Mouse (Mus musculus) heart, postnatal 36 days (tissue): ENCODE results near the gene 1700016H13Rik. TPM values are rescaled to one million over a fixed set of nuclear protein-coding genes. Genes with fewer than 3 reads are reported as not detected.

Experiments used
- DNase-seq, 2 experiments: peaks; one replicate each; pipeline ENCODE4 v3.0.0; 2021 to 2022
- intact Hi-C: fragments of 180-260 bp; cut with DNase I; formaldehyde crosslinking; loops from one replicate; pipeline ENCODE4 v1.15.1; 2025
- total RNA-seq, 2 experiments: library from RNA; stranded (reverse); gene quantifications; 2 replicates each; pipeline ENCODE4 v1.2.3; 2021

1700016H13Rik gene
- not detected for total RNA-seq

DNA sequence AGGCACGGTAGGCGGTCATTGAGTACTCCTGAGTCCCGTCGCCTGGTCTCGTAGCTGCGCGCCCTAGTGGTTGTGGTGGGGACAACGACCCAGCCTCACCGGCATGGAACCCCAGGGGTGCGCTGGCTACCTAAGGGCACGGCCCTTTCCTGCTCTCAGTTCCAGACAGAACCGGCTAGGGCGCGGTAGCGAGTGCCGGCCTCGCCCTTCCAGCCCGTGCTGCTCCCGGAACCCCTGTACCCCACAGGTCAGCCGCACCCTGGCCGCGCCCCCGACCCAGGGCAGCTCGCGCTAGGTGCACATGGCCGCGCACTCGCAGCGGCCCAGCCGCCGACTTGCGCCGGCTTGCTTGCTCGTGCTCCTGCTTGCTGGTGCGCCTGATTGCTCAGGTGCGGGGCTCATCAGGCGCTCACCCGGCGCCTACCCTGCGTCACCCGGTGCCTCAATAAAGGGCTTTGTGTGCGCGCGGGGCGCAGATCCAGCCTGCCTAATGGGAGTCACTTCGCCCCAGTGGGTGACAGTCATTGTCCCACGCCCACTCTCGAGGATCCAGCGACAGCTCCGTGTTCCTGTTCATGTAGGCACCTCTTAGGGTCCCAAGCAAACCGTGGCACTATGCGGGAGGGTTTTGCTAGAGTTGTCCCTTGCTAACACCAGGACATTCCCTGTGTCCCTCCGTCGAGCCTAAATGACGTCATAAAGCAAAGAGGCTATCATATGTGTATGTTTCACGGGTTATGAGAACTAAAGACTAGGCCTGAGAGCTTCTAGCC, at the start of gene 1700016H13Rik:
1700016H13Rik (minus strand) TSS at position 665 of the 773 bp plus-strand sequence.
- DNase-seq: peak; percentile 80
- intact Hi-C loops: loop anchor here (5.0 kb wide), 2 partner anchors 43 to 68 kb away; no protein-coding TSS in a partner anchor

GRCm38 (mm10) chr5:103705331-103705730, 49.5 kb upstream of the 1700016H13Rik start:
- no peak for DNase-seq
- intact Hi-C loops: no loop called here

DNA sequence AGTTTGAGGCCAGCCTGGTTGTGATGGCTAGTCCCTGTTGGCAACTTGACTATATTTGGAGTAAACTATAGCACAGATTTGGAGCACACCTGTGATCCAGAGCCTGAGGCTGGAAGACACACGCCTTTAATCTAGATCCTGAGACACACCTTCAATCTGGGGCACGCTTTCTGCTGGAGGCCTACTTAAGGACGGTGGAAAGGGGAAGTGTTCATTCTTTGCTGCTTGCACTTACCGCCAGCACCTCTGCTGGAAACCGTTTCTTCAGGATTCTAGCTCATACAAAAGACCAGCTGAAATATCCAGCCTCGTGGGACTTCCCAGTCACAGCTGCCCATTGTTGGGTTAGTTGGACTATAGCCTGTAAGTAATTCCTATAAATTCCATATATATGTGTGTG, 46.7 kb upstream of the 1700016H13Rik start:
- intact Hi-C loops: no loop called here
- DNase-seq: no peak

- intact Hi-C loops: no loop called here
- no peak for DNase-seq
Measured at GRCm38 (mm10) chr5:103701466-103701865, 45.7 kb upstream of the 1700016H13Rik start.

DNA sequence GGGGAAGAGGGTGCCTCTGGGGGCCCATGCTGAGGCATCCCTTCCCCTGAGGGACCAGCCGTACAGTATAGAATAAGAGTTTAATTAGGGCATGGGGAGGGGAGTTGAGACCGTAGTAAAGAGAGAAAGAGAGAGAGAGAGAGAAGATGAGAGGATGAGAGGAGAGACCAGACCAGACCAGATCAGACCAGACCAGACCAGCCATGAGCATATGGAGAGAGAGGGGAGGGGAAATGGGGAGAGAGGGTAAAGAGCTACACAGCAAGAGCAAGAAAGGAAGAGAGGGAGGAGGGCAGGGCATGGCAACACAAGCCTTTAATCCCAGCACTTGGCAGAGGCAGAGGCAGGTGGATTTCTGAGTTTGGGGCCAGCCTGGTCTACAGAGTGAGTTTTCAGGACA, 44.9 kb upstream of the 1700016H13Rik start:
- intact Hi-C loops: no loop called here

DNA sequence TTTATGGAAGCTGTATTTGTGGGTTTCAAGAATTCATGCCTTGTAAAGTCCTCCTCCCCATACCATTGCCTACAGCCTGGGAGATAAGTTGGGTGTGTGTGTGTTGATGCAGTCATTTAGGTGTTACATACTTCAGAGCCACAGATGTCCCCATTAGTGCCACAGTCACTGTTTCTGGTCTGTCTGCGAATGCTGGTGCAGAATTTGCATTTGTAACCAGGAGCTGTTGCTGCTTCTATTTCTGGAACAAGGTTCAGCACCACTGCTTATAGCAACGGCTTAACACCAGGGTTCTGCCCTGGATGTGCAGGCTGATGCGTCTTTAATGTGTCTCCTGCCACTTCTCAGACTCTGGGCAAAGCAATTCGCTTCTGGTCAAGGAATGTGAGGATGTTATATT, 43.7 kb upstream of the 1700016H13Rik start:
- no peak for DNase-seq
- intact Hi-C loops: no loop called here

More for the DNA sequence above, 44.9 kb upstream of the 1700016H13Rik start:
- no peak for DNase-seq

- no peak for DNase-seq
- intact Hi-C loops: no loop called here
Measured at GRCm38 (mm10) chr5:103698577-103698976, 42.8 kb upstream of the 1700016H13Rik start.

DNA sequence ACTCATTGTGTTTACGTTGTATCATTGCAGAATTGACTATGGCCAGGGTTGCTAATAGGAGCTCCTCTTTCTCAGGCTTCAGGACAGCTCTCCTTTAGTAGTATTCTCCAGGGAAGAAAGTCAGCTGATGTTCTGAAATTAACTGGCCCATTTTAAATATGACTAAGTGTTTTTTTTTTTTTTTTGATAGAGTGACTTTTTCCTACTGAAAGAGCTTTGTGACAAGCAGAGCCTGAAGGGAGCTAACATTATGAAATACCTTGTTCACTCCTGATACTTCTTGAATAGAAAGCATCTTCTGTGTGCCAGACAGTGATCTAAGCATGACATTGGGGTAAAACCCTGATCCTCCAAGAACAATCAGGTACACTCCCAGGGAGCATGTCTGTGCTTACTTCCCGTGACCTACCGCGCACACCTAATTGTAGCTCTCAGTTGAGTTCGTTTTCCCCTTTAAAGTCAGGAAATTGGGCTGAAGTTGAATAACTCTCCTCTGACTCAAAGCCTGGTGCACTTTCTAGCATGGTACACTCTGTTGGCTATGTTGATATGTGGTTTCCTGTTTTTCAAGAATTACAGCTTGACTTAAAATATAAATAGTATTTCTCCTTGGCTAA, 42.2 kb upstream of the 1700016H13Rik start:
- intact Hi-C loops: no loop called here
- DNase-seq: no peak

GRCm38 (mm10) chr5:103694094-103694493, 38.3 kb upstream of the 1700016H13Rik start:
- no peak for DNase-seq
- intact Hi-C loops: loop anchor here (5.0 kb wide), 1 partner anchor 218 kb away; the partner anchor contains the start of gene Klhl8

- DNase-seq: peak; percentile 43 to 72
- intact Hi-C loops: loop anchor here (2.0 to 5.0 kb wide), 2 partner anchors 60 to 219 kb away; partner anchors contain the start of gene Klhl8
Measured at GRCm38 (mm10) chr5:103693041-103693641, 37.3 kb upstream of the 1700016H13Rik start.

- peak in 1 of 2 experiments; percentile 66 for DNase-seq
- intact Hi-C loops: loop anchor here (2.0 to 5.0 kb wide), 2 partner anchors 60 to 220 kb away; partner anchors contain the start of gene Klhl8
Measured at GRCm38 (mm10) chr5:103692531-103693040, 36.8 kb upstream of the 1700016H13Rik start.

DNA sequence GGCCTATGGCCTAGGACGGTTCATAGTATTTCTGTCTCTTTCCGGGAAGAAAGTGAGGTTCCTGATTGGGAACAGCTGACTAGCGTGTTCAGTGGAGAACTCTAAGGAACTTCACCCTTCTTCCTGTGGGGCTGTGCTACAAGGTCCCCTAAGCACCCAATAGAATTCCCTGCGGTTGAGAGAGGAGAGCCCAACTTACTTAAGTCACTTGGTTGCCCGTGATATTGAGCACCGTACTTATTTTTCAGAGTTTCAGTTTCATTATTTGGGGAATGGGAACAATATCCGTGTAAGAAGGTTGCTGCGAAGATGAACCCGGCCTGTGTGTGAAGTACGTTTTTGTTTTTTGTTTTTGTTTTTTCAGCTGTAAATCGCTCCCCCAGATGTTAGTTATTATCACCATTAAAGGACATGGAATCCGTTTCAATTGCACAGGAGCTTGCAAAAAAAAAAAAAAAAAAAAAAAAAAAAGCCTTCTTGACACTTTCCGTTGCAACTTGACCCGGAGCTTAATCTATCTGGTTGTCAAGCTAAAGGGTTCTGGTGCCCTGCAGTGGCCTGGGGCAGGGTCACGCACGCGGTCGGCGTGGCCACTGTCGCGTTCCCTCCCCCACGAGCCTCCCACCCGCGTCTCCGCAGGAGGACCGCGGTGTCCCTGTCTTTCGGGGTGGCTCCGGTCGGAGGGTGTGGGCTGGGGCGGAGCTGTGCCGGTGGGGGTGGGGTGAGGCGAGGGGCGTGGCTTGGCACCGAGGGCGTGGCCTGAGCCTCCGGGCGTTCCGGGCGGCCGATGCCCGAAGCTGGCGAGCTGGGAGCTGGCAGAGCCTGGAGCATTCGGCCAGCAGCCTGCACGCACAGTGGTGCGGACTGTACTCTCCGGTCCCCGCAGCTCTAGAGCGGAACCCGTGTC, 36.1 kb upstream of the 1700016H13Rik start, which contains the start of gene Aff1:
Aff1 (plus strand) TSS at position 751 of the 907 bp plus-strand sequence.
- intact Hi-C loops: loop anchor here (2.0 to 5.0 kb wide), 2 partner anchors 61 to 220 kb away; partner anchors contain the start of gene Klhl8

GRCm38 (mm10) chr5:103691171-103691570, 35.4 kb upstream of the 1700016H13Rik start:
- intact Hi-C loops: loop anchor here (5.0 kb wide), 1 partner anchor 221 kb away; the partner anchor contains the start of gene Klhl8
- DNase-seq: no peak

More for the DNA sequence above, 36.1 kb upstream of the 1700016H13Rik start, which contains the start of gene Aff1:
- peak; percentile 95 to 97 for DNase-seq

- no peak for DNase-seq
- intact Hi-C loops: loop anchor here (5.0 kb wide), 1 partner anchor 222 kb away; the partner anchor contains the start of gene Klhl8
Measured at GRCm38 (mm10) chr5:103690190-103690589, 34.4 kb upstream of the 1700016H13Rik start.

- DNase-seq: no peak
- intact Hi-C loops: loop anchor here (5.0 kb wide), 1 partner anchor 223 kb away; the partner anchor contains the start of gene Klhl8
Measured at GRCm38 (mm10) chr5:103689645-103690044, 33.8 kb upstream of the 1700016H13Rik start.

DNA sequence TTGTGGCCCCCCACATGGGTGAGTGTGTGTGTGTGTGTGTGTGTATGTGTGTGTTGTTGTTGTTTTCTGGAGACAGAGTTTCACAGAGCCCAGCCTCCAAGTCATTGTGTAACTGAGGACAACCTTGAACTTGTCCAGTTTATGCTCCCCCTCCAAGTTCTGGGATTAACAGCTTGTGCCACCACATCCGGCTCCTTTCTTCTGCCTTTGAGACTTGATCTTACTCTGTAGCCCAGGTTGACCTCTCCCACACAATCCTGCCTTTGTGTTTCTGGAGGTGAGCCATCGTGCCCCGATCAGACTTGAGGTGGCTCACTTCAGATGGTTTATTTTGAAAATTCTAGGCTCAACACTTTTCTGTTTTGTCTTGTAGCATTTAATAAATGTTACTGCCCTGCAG, 26.0 kb upstream of the 1700016H13Rik start:
- no peak for DNase-seq

GRCm38 (mm10) chr5:103680381-103680780, 24.6 kb upstream of the 1700016H13Rik start:
- intact Hi-C loops: loop anchor here (1.0 to 5.0 kb wide), 3 partner anchors 137 to 247 kb away; no protein-coding TSS in a partner anchor

More for the DNA sequence above, 26.0 kb upstream of the 1700016H13Rik start:
- intact Hi-C loops: loop anchor here (5.0 kb wide), 2 partner anchors 160 to 245 kb away; no protein-coding TSS in a partner anchor

DNA sequence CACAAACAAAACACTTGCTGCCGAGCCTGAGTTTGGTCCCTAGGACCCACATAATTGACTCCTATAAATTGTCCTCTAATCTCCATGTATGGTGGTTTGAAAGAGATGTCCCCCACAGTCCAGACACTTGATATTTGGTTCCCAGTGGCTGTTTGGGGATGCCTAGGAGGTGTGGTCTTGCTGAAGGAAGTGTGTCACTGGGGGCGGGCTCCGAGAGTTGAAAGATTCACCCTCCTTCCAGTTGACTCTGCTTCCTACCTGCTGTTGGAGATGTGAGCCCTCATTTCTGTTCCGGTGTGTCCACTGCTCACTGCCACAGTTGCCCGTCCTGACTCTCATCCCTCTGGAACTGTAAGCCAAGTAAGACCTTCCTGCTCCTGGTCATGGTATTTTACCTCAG, 23.2 kb upstream of the 1700016H13Rik start:
- no peak for DNase-seq
- intact Hi-C loops: no loop called here

More at GRCm38 (mm10) chr5:103680381-103680780, 24.6 kb upstream of the 1700016H13Rik start:
- peak; percentile 85 for DNase-seq

DNA sequence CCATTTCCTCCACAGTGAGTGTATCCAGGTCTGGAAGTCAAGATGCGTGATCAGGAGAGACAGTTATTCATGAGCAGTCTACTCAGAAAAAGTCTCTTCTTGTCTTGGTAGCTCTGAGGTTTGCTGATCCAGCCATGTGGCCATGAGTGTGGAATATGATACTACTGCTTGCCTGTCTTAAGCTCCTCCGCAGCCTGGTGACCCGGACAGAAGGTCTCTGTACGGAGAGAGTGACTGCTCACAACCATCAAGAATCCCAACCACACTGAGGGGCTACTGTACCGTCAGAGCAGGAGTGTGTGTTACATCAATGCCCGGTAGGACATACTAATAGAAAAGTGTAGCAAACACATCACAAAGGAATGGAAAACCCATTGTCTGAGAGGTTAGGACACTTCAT, 22.1 kb upstream of the 1700016H13Rik start:
- intact Hi-C loops: no loop called here
- DNase-seq: no peak
